Mouse (Mus musculus) forebrain, embryonic 14.5 days (tissue): ENCODE results near the gene Lgals7. TPM values are rescaled to one million over a fixed set of nuclear protein-coding genes. Genes with fewer than 3 reads are reported as not detected.

Experiments
- ATAC-seq: fragments of 200-750 bp; cut with Nextera tagmentation; 2 replicates; pipeline ENCODE4 v1.8.0; 2017; ENCODE audit warnings: mild to moderate bottlenecking, moderate library complexity
- DNase-seq: peaks from one replicate; pipeline ENCODE4 v3.0.0-alpha.2; 2015; ENCODE audit warnings: low spot score
- H3K27ac ChIP-seq: fragments of 300-500 bp; sonication (generic); 2 replicates; pipeline ENCODE4 v1.5.1; 2014; ENCODE audit warnings: low read depth, mild to moderate bottlenecking, control low read depth, low read length, moderate library complexity
- H3K27me3 ChIP-seq: fragments of 300-500 bp; sonication (generic); replicated peaks from 2 replicates; pipeline ENCODE4 v1.6.1; 2014; ENCODE audit warnings: low read length, control low read depth, mixed read lengths; ENCODE audit not compliant: control insufficient read depth, insufficient read depth
- H3K36me3 ChIP-seq: fragments of 300-500 bp; sonication (generic); 2 replicates; pipeline ENCODE4 v1.6.1; 2014; ENCODE audit warnings: low read length, control low read depth; ENCODE audit not compliant: control insufficient read depth, insufficient read depth
- H3K4me1 ChIP-seq: fragments of 300-500 bp; sonication (generic); 2 replicates; pipeline ENCODE4 v1.6.1; 2014; ENCODE audit warnings: antibody characterized with exemption, low read length, control low read depth; ENCODE audit not compliant: control insufficient read depth, insufficient read depth
- H3K4me2 ChIP-seq: fragments of 300-500 bp; sonication (generic); 2 replicates; pipeline ENCODE4 v1.6.1; 2014; ENCODE audit warnings: mild to moderate bottlenecking, control low read depth, low read length
- H3K4me3 ChIP-seq: fragments of 300-500 bp; sonication (generic); 2 replicates; pipeline ENCODE4 v1.5.1; 2014; ENCODE audit warnings: low read depth, low read length, control low read depth
- H3K9ac ChIP-seq: fragments of 300-500 bp; sonication (generic); 2 replicates; pipeline ENCODE4 v1.6.1; 2014; ENCODE audit warnings: mild to moderate bottlenecking, low read length, control low read depth, moderate library complexity
- H3K9me3 ChIP-seq: fragments of 300-500 bp; sonication (generic); replicated peaks from 2 replicates; pipeline ENCODE4 v1.6.1; 2016; ENCODE audit warnings: low read length, control low read depth, mixed read lengths; ENCODE audit not compliant: control insufficient read depth
- WGBS: fragments of 180-500 bp; shearing (Covaris S2); extraction: QIAGEN DNeasy Blood & Tissue Kit; methylation state at CpG from one replicate; pipeline ENCODE4 v1.1.7; 2014; 5-methylcytosine and 5-hydroxymethylcytosine counted together
- polyA plus RNA-seq: library from polyadenylated mRNA; unstranded; fragments of >200 nt; fragmentation: Nextera tagmentation; extraction: Ambion mirVana; gene quantifications from 2 replicates; pipeline ENCODE4 v1.2.1, GENCODE M21; 2014

The Lgals7 gene
- polyA plus RNA-seq, 1 experiment from 2014 or later, result 4.2 TPM

DNA sequence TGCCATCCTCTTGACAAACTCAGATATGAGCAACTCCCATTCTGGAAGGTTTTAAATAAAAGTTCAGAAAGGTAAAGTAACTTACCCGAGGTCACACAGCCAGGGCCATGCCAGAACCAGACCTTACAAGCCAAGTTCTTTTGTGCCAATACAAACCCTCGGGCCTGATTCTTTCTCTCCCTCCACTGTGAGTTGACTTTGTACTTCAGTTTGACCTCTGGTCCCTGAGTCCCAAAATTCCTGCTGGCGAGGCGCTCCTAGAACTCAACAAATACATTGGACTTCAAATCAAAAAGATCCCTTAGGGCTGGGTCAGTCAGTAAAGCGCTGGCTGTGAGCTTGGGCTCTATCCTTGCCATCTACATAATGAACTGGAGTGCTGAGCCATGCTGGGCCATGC, 26.7 kb upstream of the Lgals7 start:
- WGBS, result 86% methylated on average over 5 of the region's 5 CpGs
- H3K9ac ChIP-seq, result no peak overlapping the region
- no peak overlapping the region for H3K4me3 ChIP-seq
- H3K4me1 ChIP-seq, result no peaks in the 10 kb centered on the region
- no peaks in the 10 kb centered on the region for H3K9me3 ChIP-seq
- peaks cover 2% of the 10 kb centered on the region; the same call in 1 of the 2 replicates for H3K36me3 ChIP-seq
- no peak overlapping the region for H3K27ac ChIP-seq
- DNase-seq, result no peak
- H3K4me2 ChIP-seq, result no peak overlapping the region
- H3K27me3 ChIP-seq, result no peaks in the 10 kb centered on the region
- no peak for ATAC-seq

DNA sequence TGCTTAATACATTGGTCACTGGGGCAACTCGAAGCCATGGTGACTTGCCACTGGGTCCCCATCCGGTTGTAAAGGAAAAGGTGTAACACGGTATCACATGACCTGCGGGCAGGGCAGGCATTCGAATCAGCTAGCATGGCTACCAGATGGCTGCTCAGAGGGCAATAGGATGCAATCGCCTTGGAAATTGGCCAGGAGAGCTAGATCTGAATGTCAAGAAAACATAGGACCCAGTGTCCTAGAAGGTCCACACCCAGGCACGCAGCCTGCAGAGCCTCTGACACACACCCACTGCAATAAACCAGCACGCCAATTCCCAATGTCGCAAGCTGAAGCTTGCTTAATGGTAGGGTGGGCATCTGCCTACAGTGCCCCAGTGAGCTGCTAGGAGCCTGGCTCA, 25.3 kb upstream of the Lgals7 start:
- Histone ChIP-seq H3K9me3 (no peaks in the 10 kb centered on the region), H3K4me3 (no peak overlapping the region), H3K4me1 (no peaks in the 10 kb centered on the region), H3K4me2 (no peak overlapping the region), H3K27me3 (no peaks in the 10 kb centered on the region), H3K27ac (no peak overlapping the region), H3K36me3 (no peaks in the 10 kb centered on the region), H3K9ac (no peak overlapping the region)
- DNase-seq (no peak), ATAC-seq (no peak)
- WGBS, result 89% methylated on average over 9 of the region's 9 CpGs

GRCm38 (mm10) chr7:28847273-28847672, 16.4 kb upstream of the Lgals7 start:
- no peaks in the 10 kb centered on the region for H3K4me1 ChIP-seq
- H3K27me3 ChIP-seq, result no peaks in the 10 kb centered on the region
- H3K36me3 ChIP-seq, result no peaks in the 10 kb centered on the region
- H3K9me3 ChIP-seq, result no peaks in the 10 kb centered on the region
- no peak overlapping the region for H3K9ac ChIP-seq
- H3K4me3 ChIP-seq, result no peak overlapping the region
- H3K4me2 ChIP-seq, result no peak overlapping the region
- H3K27ac ChIP-seq, result no peak overlapping the region
- WGBS, result 74% methylated on average over 1 of the region's 1 CpGs
- ATAC-seq, result no peak
- DNase-seq, result no peak

GRCm38 (mm10) chr7:28849700-28850236, 13.9 kb upstream of the Lgals7 start:
- Histone ChIP-seq H3K36me3 (no peaks in the 10 kb centered on the region), H3K4me2 (no peak overlapping the region), H3K27ac (no peak overlapping the region), H3K27me3 (no peaks in the 10 kb centered on the region), H3K4me1 (no peaks in the 10 kb centered on the region), H3K9me3 (no peaks in the 10 kb centered on the region), H3K9ac (no peak overlapping the region), H3K4me3 (no peak overlapping the region)
- WGBS, result 69% methylated on average over 1 of the region's 1 CpGs
- DNase-seq (no peak), ATAC-seq (no peak)

DNA sequence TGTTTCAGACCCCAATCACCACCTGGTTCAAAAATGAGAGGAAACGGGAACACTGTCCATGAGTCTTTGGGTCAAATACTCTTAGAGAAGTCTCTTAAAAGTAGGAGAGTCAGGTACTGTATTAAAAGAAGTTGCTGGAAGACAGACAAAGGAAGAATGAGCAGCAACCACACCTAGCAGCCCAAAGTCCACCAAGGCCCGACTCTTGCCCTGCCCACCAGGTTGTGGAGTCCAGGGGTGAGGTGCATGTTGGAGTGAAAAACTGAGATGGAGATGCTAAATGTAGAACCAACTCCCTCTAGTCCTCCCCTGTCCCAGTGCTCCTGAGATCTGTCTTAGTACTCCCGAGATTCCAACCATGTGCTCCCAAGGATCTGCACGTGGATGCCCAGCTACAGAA, 13.0 kb upstream of the Lgals7 start:
- ATAC-seq, result no peak
- DNase-seq, result no peak
- no peaks in the 10 kb centered on the region for H3K4me1 ChIP-seq
- H3K9me3 ChIP-seq, result no peaks in the 10 kb centered on the region
- no peaks in the 10 kb centered on the region for H3K36me3 ChIP-seq
- H3K27ac ChIP-seq, result no peak overlapping the region
- H3K27me3 ChIP-seq, result no peaks in the 10 kb centered on the region
- H3K4me3 ChIP-seq, result no peak overlapping the region
- H3K4me2 ChIP-seq, result no peak overlapping the region
- 91% methylated on average over 4 of the region's 4 CpGs for WGBS
- no peak overlapping the region for H3K9ac ChIP-seq

- H3K9ac ChIP-seq, result no peak overlapping the region
- DNase-seq (no peak), ATAC-seq (no peak)
- H3K36me3 ChIP-seq, result no peaks in the 10 kb centered on the region
- no peak overlapping the region for H3K4me2 ChIP-seq
- H3K4me3 ChIP-seq, result no peak overlapping the region
- 91% methylated on average over 2 of the region's 2 CpGs for WGBS
- H3K27ac ChIP-seq, result no peak overlapping the region
- no peaks in the 10 kb centered on the region for H3K9me3 ChIP-seq
- H3K27me3 ChIP-seq, result no peaks in the 10 kb centered on the region
- no peaks in the 10 kb centered on the region for H3K4me1 ChIP-seq
Observed at GRCm38 (mm10) chr7:28859953-28860352, 3.7 kb upstream of the Lgals7 start.

- Histone ChIP-seq H3K4me3 (no peak overlapping the region), H3K27me3 (no peaks in the 10 kb centered on the region), H3K4me2 (no peak overlapping the region), H3K9ac (no peak overlapping the region), H3K9me3 (no peaks in the 10 kb centered on the region), H3K4me1 (no peaks in the 10 kb centered on the region), H3K36me3 (no peaks in the 10 kb centered on the region), H3K27ac (no peak overlapping the region)
- no peak for ATAC-seq
- 90% methylated on average over 6 of the region's 6 CpGs for WGBS
- no peak for DNase-seq
Observed at GRCm38 (mm10) chr7:28860898-28861297, 2.8 kb upstream of the Lgals7 start.

- H3K27ac ChIP-seq, result no peak overlapping the region
- H3K4me2 ChIP-seq, result no peak overlapping the region
- H3K36me3 ChIP-seq, result no peaks in the 10 kb centered on the region
- no peaks in the 10 kb centered on the region for H3K9me3 ChIP-seq
- H3K27me3 ChIP-seq, result no peaks in the 10 kb centered on the region
- 84% methylated on average over 15 of the region's 15 CpGs for WGBS
- DNase-seq (no peak), ATAC-seq (no peak)
- H3K9ac ChIP-seq, result no peak overlapping the region
- no peaks in the 10 kb centered on the region for H3K4me1 ChIP-seq
- no peak overlapping the region for H3K4me3 ChIP-seq
Observed at GRCm38 (mm10) chr7:28862817-28863499, 695 bp upstream of the Lgals7 start.

DNA sequence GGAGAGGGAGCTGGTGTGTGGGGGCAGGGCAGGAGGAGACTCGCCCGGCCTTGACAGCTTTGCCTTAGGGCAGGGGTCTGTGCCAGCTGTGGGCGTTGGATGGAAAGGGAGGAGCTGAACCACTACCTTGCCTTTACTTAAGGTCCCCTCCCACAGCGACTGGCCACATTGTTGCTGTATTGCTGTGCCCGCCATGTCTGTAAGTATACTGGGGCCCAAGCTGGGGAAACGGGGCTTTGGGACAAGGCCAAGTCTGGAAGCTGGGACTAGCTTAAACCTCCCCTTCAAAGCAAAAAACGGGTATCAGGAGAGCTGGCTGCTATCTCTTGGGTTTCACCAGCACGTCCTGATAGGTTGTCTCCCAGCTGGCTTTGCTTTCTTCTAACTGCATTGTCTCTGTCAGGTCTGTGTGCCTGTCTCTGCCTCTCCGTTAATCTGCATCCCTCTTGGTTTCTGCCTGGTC, 666 bp downstream of the Lgals7 start:
- DNase-seq (peak; percentile 31), ATAC-seq (no peak)
- H3K27ac ChIP-seq, result no peak overlapping the region
- 31% methylated on average over 9 of the region's 9 CpGs for WGBS
- no peaks in the 10 kb centered on the region for H3K9me3 ChIP-seq
- no peak overlapping the region for H3K4me2 ChIP-seq
- 0 out of 2 replicates have a peak overlapping the region, but pooled peaks have one; percentile 3 for H3K9ac ChIP-seq
- no peaks in the 10 kb centered on the region for H3K36me3 ChIP-seq
- no peaks in the 10 kb centered on the region for H3K27me3 ChIP-seq
- H3K4me3 ChIP-seq, result no peak overlapping the region
- H3K4me1 ChIP-seq, result no peaks in the 10 kb centered on the region
